Mouse (Mus musculus): ENCODE data around the gene Alg3.
A peak's percentile ranks its signal among the peaks of the same experiment; 100 is the strongest.

Alg3 gene

DNA sequence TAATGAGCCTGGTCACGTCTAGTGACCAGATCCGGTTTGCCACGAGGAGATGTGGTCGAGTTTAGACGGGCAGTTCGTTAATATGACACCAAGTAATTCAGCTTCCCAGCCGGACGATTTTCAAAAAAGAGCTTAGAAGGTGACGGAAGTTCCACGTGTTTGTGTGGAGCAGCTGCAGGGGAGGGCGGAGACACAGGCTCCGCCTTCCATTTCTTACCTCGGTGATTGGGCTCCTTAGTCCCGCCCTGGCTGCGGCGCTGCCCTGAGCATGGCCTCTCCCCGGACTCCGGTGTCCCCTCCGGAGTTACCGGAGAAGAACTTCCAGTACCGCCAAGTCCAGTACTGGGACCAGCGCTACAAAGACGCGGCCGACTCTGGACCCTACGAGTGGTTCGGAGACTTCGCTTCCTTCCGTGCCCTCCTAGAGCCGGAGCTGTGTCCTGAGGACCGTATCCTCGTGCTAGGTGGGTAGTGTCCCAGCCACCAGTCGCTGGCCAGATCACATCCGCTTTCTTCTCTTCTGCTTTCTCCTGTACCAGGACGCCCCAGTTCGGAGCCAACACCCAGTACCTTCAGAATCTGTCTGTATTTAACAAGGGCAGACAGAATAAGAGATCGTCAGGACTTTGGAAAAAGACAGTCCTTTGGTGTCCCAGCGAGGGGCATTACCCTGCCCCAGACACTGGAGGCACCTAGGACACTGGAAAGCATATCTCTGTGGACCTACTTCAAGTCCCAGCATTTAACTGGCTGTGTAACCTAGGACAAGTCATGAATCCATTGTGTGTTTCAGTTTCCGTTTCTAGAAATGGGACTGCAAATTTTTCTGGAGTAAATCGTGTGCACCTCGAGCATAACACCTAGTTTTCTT lies at the start of gene Alg3, which contains the start of the genes Eef1akmt4 and Gm49333:
Gene Alg3, minus strand, starts transcription at position 379 of the 871 bp plus-strand sequence.
Gene Eef1akmt4, plus strand, starts transcription at position 237 of the 871 bp plus-strand sequence.
Gene Gm49333, plus strand, starts transcription at position 254 of the 871 bp plus-strand sequence.
- DNase-seq (ENCODE audit: extremely low spot score) = peak; percentile 89

DNA sequence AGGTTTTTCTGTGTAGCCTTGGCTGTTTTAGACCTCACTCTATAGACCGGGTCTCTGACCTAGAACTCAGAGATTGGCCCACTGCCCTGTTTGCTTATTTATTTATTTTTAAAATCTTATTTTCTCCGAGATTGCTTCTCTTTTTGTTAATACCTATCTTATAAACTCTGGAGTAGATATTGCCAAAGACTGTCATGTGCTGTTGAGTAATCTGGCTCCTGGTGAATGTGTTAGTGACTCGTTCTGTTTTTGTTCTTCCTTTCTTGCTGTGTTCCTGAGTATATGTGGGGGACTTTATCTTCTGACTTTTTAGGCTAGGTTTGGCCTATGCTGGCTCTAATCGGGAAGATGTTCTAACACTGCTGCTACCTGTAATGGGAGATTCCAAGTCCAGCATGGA lies 46.1 kb upstream of the Alg3 start:
- DNase-seq (ENCODE audit: extremely low spot score) = no peak

DNA sequence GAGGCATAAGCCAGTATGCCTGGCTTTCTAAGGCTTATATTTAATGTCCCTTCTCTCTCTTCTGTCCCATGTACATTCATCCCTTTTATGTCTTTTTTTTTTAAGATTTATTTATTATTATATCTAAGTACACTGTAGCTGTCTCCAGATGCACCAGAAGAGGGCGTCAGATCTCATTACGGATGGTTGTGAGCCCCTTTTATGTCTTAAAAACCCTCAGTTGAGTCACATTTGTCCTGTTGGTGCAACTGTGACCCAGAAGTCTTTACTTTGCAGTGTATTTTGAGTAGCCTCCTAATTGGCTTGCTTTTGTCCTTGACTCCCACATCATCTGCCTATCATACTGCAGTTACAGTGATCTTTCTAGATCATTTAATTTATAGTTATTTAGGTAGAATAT lies 41.8 kb upstream of the Alg3 start:
- DNase-seq (ENCODE audit: extremely low spot score) = no peak

DNA sequence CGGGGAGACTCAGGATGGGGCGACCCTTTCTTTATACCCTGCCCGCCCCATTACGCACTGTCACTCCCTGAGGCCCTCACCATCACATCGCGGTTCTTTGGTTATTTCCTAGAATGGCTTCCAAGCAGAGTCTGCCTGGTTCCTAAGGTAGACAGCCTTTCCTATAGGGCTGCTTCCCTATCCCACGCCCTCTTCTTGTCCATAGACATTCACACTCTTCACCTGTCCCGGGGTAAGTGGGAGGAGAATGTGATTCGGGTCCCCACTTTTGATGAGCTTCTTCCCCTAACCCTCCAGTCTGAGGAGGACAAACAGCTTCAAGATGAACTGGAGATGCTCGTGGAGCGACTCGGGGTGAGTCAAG lies 40.4 kb upstream of the Alg3 start:
- DNase-seq (ENCODE audit: extremely low spot score) = no peak

DNA sequence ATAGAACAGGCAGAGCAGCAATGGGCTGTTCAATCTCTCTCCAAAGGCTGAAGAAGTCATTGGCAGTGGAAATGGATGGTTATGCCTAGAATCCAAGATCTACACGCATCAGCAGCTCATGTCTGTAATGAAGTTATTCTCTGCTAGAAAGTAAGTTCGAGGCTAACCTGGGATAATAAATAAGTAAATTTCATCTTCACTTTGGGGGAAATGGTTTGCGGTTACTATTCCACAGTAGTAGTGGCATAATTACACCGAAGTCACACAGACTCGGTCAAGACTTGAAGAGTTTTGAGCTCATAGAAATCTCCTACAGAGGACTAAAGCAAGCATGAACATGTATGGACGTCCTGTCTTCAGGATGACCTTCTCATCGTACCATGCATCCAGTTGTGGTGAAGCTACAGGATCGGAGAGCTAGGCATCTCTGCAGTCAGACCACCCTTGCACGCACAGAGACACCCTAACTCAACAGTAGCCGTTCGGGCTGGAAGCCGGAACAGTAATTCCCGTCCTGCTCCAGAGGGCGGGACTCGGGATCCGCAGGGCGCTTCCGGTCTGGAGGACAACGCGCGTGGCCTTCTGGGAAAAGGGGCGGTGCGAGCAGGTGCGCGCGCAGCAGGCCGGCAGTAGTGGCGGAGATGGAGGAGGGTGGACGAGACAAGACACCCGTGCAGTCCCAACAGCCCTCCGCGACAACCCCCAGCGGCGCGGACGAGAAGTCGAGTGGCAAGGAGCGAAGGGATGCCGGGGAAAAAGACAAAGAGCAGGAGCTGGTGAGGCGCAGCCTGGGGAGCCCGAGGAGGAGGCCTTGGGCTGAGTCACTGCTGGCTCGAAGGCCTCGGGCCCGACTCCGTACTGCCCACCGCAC lies 39.8 kb upstream of the Alg3 start, which contains the start of gene Psmd2:
Gene Psmd2, plus strand, starts transcription at position 577 of the 871 bp plus-strand sequence.
- DNase-seq (ENCODE audit: extremely low spot score) = peak; percentile 96

GRCm38 (mm10) chr16:20643911-20644310 lies 32.4 kb upstream of the Alg3 start:
- DNase-seq (ENCODE audit: extremely low spot score) = no peak

- peak; percentile 74 for DNase-seq (ENCODE audit: extremely low spot score)
Measured at GRCm38 (mm10) chr16:20642161-20642560, 30.6 kb upstream of the Alg3 start.

- DNase-seq (ENCODE audit: extremely low spot score) = no peak
Measured at GRCm38 (mm10) chr16:20638367-20638766, 26.8 kb upstream of the Alg3 start.

- DNase-seq (ENCODE audit: extremely low spot score) = no peak
Measured at GRCm38 (mm10) chr16:20637410-20637809, 25.9 kb upstream of the Alg3 start.

DNA sequence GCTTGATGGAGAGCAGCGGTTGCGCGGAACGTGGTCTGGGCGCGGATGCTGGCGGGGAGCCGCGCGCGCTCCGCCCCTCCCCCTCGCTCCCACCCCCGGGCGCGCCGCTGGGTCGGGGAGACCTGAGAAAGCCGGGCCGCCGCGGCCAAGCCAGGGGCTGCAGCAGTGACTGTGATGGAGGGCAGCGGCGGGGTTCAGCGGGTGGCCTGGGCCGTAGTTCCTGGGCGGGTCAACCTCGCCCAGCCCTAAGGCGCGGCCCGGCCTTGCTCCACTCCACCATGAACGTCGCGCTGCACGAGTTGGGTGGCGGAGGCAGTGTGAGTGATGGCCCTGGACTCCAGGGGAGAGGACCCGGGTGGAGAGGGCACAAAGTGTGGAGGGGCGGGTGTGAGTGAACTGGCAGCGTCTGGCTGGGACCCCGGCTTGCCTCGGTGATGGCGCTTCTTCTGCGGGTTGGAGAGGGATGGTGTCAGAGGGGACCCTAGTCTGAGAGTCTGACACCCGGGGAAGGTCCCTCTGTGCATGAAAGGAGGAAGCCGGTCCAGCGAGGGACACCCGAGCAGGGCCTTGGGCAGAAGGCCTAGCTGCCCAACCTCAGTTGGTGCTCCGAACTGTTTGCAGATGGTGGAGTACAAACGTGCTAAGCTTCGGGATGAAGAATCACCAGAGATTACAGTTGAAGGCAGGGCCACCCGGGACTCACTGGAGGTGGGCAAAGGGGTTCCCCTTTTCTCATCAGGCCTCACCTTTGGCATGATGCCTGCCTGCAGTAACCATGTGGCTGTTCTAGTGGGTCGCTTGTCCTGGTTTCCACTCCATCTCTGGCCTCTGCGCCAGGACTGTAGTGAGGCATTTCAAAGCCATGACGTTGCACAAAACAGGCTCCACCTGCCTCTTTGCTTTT lies 18.4 kb upstream of the Alg3 start, which contains the start of gene Ece2:
Gene Ece2, plus strand, starts transcription at position 98 of the 904 bp plus-strand sequence.
- DNase-seq (ENCODE audit: extremely low spot score) = peak; percentile 49

GRCm38 (mm10) chr16:20628871-20629391 lies 17.4 kb upstream of the Alg3 start:
- DNase-seq (ENCODE audit: extremely low spot score) = no peak

DNA sequence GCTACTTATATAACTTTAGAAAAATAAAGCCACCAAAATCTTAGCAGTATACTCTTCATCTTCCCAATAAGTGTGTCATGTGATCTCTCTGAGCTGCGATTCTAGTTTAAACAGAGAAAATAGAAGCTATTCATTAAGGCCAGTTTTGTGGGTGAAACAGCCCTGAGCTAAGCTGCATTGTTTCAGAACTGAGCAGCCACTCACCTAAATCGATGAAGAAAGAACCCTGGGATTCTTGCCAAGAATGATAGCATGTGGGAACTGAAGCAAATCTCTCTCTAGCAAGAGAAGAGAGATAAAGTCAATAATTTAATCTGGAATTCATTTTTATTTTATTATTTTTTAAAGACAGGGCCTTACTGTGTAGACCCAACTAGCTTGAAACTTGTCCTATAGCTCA lies 11.7 kb upstream of the Alg3 start:
- no peak for DNase-seq (ENCODE audit: extremely low spot score)

- peak; percentile 76 for DNase-seq (ENCODE audit: extremely low spot score)
Measured at GRCm38 (mm10) chr16:20621991-20622685, 10.6 kb upstream of the Alg3 start.

DNA sequence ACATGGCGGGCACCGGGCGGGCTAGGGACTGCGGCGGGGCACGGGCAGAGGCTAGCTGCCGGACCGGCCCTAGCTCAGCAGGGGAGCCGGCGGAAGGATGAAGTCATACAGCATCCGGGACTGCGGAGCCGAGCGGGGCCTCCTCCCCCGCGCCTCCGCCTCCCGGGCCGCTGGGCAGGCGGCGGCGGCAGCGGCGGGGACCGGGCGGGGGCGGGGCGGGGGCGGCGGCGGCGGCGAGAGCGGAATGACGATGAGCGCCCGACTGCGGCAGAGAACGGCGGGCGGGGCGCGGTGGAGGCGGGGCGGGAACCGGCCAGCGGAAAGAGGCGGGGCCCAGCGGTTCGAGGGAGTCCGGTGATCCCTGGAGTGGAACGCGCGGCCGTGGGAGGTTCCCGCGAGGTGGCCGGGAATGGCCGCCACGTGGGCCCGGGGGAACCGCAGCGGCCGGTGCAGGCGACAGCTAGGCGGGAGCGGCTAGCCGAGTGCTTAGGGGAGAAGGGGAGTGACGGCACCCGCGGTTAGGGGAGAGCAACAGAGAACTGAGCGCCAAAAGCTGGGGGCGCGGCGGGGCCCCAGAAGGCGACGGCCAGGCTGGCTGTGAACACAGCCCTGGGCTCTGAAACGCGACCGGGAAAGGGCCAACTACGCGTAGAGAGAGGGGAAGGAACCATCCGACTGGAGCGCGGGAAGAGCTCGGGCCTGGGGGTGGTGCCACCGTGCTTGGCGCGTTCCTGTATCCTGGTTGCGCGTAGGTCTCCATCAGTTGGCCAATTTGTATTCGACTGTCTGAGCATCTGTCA lies 9.9 kb upstream of the Alg3 start, which contains the start of gene Camk2n2:
Gene Camk2n2, minus strand, starts transcription at position 97 of the 800 bp plus-strand sequence.
- peak; percentile 81 for DNase-seq (ENCODE audit: extremely low spot score)

DNA sequence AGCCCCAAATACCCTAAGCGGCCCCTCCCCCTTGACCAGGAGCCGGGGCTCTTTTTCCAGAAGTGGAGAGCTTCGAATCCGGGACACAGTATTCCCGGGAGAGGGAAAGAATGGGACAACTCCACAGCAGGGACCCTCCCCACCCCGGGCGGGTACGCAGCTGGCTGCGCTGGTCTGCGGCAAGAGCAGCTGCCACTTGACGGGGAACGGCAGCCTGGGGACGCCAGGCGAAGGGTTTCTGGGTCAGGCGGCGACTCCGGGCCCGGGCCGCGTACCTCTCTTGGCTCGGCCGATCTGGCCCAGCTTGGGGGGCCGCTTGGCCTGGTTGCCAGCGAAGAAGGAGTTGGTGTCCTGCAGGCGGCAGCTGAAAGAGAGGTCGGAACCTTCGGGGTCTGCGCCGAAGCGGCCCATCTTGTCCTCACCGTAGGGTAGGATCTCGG lies 9.2 kb upstream of the Alg3 start:
- DNase-seq (ENCODE audit: extremely low spot score) = no peak

DNA sequence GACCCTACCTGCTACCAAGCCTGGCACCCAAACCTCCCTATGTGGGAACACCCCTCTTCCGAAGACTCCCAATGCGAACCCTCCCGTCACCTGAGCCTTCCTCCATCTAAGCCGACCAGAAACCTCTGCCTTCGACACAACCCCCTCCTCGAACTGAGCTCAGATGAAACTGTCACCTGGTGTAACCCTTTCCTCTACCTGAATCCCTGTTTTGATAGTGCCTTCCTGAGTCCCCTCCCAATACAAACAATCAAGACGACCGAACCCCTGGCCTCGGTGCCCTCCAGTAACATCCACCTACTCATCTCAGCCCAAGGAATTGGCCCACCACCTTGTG lies 8.8 kb upstream of the Alg3 start:
- DNase-seq (ENCODE audit: extremely low spot score) = peak; percentile 27

DNA sequence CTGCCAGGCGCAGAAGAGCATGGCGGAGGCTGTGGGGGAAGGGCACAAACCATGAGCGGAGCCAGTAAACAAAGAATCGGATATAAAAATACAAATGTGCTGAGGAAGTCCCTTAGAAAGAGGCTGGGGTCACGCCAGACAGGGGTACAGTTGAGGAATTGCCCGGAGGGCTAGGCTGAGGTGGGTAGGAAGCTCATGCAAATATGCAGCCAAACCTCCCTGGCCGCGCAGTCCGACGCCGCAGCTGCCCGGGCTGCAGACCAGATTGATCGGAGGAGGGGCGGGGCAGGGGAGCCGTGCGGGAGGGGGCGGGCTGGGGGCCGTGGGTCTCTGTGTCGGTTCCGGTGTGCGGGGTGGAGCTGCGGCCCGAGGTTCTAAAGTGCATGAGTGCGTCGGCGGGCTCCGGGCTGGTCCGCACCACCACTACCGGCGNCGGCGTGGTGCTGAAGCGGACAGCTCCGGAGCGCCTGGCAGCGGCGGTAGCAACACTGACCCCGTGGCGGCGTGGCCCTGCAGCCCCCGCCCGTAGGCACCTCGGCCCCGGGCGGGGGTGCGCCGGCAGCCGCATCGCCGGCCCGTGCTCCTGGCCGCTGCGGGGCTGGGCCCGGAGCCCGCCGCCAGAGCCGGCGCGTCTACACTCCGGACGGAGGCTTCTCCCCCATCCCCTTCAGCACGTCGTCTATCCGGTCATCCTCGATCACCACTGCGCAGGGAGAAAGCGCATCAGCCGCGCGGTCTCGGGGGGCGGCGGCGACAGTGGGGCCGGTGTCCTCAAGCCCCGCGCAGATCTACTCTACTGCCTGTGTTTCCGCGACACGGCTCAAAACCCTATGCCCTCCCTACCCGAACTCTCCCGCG lies 8.2 kb upstream of the Alg3 start:
- DNase-seq (ENCODE audit: extremely low spot score) = peak; percentile 68

GRCm38 (mm10) chr16:20610501-20611356 lies 806 bp downstream of the Alg3 start:
- peak; percentile 91 for DNase-seq (ENCODE audit: extremely low spot score)
